Mouse (Mus musculus): ENCODE results near the gene Ifngr1. TPM values are rescaled to one million over a fixed set of nuclear protein-coding genes. Genes with fewer than 3 reads are reported as not detected.

Ifngr1 gene
- total RNA-seq (2012; rRNA removed) (15.4 and 19.8 TPM in 2 replicates), polyA plus RNA-seq (2012; ENCODE audit: insufficient read depth in 1 of 2, insufficient read length in 2 of 2, low read depth in 1 of 2, low replicate concordance in 2 of 2, missing spikeins in 1 of 2) (10 to 100 TPM in 1 of 2 experiments, not detected in 1; 18.6 TPM)

DNA sequence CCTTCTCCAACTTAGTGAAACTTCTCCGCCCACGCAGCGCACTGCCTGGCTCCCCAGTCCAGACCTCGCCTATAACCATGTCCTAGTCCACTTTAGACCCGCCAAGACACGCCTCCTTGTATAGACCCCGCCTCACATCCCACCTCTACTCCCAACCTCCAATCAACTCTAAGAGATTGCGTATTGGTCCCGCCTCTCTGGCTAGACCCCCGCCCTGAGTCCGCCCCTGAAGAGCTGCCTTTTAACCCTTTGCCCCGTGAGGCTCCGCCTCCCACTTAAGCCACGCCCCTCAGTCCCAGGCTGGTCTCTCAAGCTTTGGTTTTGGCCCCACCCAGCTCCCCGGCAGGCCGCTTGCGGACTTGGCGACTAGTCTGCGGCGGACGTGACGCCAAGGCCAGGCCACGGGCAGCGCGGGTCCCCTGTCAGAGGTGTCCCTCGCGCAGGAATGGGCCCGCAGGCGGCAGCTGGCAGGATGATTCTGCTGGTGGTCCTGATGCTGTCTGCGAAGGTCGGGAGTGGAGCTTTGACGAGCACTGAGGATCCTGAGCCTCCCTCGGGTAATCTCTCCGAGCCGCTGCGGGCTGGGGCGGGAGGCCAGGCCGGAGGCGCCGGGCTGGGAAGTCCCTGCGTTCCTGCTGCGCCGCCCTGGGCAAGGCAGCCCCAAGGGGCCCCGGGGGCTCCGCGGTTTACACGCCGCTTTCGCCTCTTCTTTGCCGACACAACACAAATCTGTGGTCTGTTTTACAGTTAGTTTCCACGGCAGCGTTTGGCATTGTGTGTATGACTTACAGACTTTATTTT is at the start of gene Ifngr1:
TSS of gene Ifngr1 (plus strand) at position 309 of the 801 bp plus-strand sequence.
- Histone ChIP-seq H3K4me3 (ENCODE audit: control insufficient read depth in 1 of 2, insufficient read depth in 1 of 2, low read depth in 2 of 2, low read length in 2 of 2) (peak within 1 kb of the TSS; percentile 77 to 86), H3K27ac (ENCODE audit: control insufficient read depth, low read depth, low read length) (peak within 1 kb of the TSS; percentile 94), H3K9ac (ENCODE audit: control insufficient read depth, low read depth, low read length, poor library complexity, severe bottlenecking) (peak within 1 kb of the TSS; percentile 86), H3K4me1 (ENCODE audit: control insufficient read depth in 1 of 2, insufficient read depth in 2 of 2, low read length in 2 of 2) (peaks cover 7 to 16% of the 10 kb centered on the region in 2 experiments), H3K27me3 (ENCODE audit: control insufficient read depth in 1 of 2, insufficient read depth in 2 of 2, low read length in 2 of 2) (no peaks in the 10 kb centered on the region), H3K79me2 (ENCODE audit: control insufficient read depth, insufficient read depth, low read length, poor library complexity) (peaks cover 3% of the 10 kb centered on the region), H3K9me3 (replicated peaks; ENCODE audit: insufficient read depth, low read length) (no peaks in the 10 kb centered on the region), H3K36me3 (ENCODE audit: control insufficient read depth in 1 of 2, insufficient read depth in 2 of 2, low read length in 2 of 2) (peaks cover 0 to 22% of the 10 kb centered on the region in 2 experiments; a peak in 2 of 4 replicates)
- peak; percentile 98 for DNase-seq (ENCODE audit: low read depth, low spot score)
- TF ChIP-seq MAFK (IDR thresholded peaks at IDR 0.05; ENCODE audit: borderline replicate concordance, low read depth, low read length) (no peak), RAD21 (IDR thresholded peaks at IDR 0.05; ENCODE audit: low read depth, low read length) (no peak), MAX (IDR thresholded peaks at IDR 0.05; ENCODE audit: low read length) (no peak), CHD1 (IDR thresholded peaks at IDR 0.05; ENCODE audit: low read depth, low read length) (no peak), ZC3H11A (IDR thresholded peaks at IDR 0.05; ENCODE audit: low read depth, low read length) (no peak), ZKSCAN1 (IDR thresholded peaks at IDR 0.05; ENCODE audit: low read depth, low read length) (no peak), SIN3A (IDR thresholded peaks at IDR 0.05; ENCODE audit: low read length) (no peak), CTCF (IDR thresholded peaks at IDR 0.05 in 2 of 3, conservative IDR thresholded peaks at IDR 0.05 in 1 of 3; ENCODE audit: control insufficient read depth in 1 of 3, insufficient read depth in 1 of 3, low read depth in 2 of 3, low read length in 3 of 3, poor library complexity in 1 of 3, severe bottlenecking in 1 of 3) (no peak), EP300 (IDR thresholded peaks at IDR 0.05; ENCODE audit: low read depth in 1 of 2, low read length in 2 of 2) (no peak; a peak in 1 of 4 replicates), MEF2A (IDR thresholded peaks at IDR 0.05; ENCODE audit: extremely low read depth, insufficient replicate concordance, low read depth, low read length, poor library complexity, severe bottlenecking) (no peak), NRF1 (IDR thresholded peaks at IDR 0.05; ENCODE audit: insufficient read depth, low read depth, low read length, poor library complexity, severe bottlenecking) (peak; percentile 30; the same call in 1 of the 2 replicates), USF1 (IDR thresholded peaks at IDR 0.05; ENCODE audit: low read depth, low read length) (no peak), BHLHE40 (IDR thresholded peaks at IDR 0.05; ENCODE audit: borderline replicate concordance, low read depth, low read length) (no peak), HCFC1 (IDR thresholded peaks at IDR 0.05; ENCODE audit: low read depth, low read length) (peak; percentile 66), POLR2AphosphoS2 (IDR thresholded peaks at IDR 0.05; ENCODE audit: low read length) (peak; percentile 47; the same call in 1 of the 2 replicates), POLR2AphosphoS5 (IDR thresholded peaks at IDR 0.05; ENCODE audit: borderline replicate concordance, low read depth, low read length) (no peak), E2F4 (IDR thresholded peaks at IDR 0.05; ENCODE audit: borderline replicate concordance, low read depth, low read length) (no peak), POLR2A (IDR thresholded peaks at IDR 0.05; ENCODE audit: control insufficient read depth in 1 of 2, insufficient read depth in 1 of 2, low read depth in 1 of 2, low read length in 2 of 2, poor library complexity in 1 of 2) (peak; percentile 79 to 90), MAZ (IDR thresholded peaks at IDR 0.05; ENCODE audit: low read depth, low read length) (no peak), MYC (IDR thresholded peaks at IDR 0.05; ENCODE audit: low read depth, low read length) (no peak), RCOR1 (IDR thresholded peaks at IDR 0.05; ENCODE audit: low read depth, low read length) (no peak; the same call in 1 of the 2 replicates), ZMIZ1 (IDR thresholded peaks at IDR 0.05; ENCODE audit: low read depth, low read length) (peak; percentile 57; the same call in 1 of the 2 replicates), NELFE (IDR thresholded peaks at IDR 0.05; ENCODE audit: low read depth, low read length) (peak; percentile 66), MYB (IDR thresholded peaks at IDR 0.05; ENCODE audit: low read depth, low read length) (no peak), ZNF384 (IDR thresholded peaks at IDR 0.05; ENCODE audit: low read depth, low read length) (no peak), MXI1 (IDR thresholded peaks at IDR 0.05; ENCODE audit: low read depth, low read length) (no peak; the same call in 1 of the 2 replicates), ELF1 (IDR thresholded peaks at IDR 0.05; ENCODE audit: low read depth, low read length) (no peak), GABPA (IDR thresholded peaks at IDR 0.05; ENCODE audit: low read depth, low read length) (no peak), KAT2A (conservative IDR thresholded peaks at IDR 0.05; ENCODE audit: low read depth, low read length) (no peak), JUND (IDR thresholded peaks at IDR 0.05; ENCODE audit: low read depth, low read length) (no peak), TBP (IDR thresholded peaks at IDR 0.05; ENCODE audit: low read depth, low read length) (peak; percentile 88), SMC3 (IDR thresholded peaks at IDR 0.05; ENCODE audit: low read depth, low read length) (no peak), ETS1 (IDR thresholded peaks at IDR 0.05; ENCODE audit: low read depth, low read length) (no peak), GATA1 (IDR thresholded peaks at IDR 0.05; ENCODE audit: low read depth, low read length) (no peak), TAL1 (IDR thresholded peaks at IDR 0.05; ENCODE audit: low read length) (no peak)

Data from MEL (cell line).